Mouse (Mus musculus) hindbrain, embryonic 14.5 days (tissue): ENCODE measurements at regions not wholly inside any gene's neighbourhood (a gene's known extent, or its start where the extent isn't known, plus 50 kb on each side); places are given as distances from the start of the nearest gene placed in this dataset.
"Not testable (repeated sequence)": the region's sequence is repeated elsewhere in the genome, so short reads cannot be mapped to it uniquely, and the experiment has no call there.

Experiments
- ATAC-seq: fragments of 200-750 bp; cut with Nextera tagmentation; 2 replicates; pipeline ENCODE4 v1.8.0; 2017; ENCODE audit warnings: moderate number of reproducible peaks, mild to moderate bottlenecking, moderate TSS enrichment, moderate library complexity; ENCODE audit not compliant: low FRiP score
- DNase-seq: peaks from one replicate; pipeline ENCODE4 v3.0.0-alpha.2; 2015; ENCODE audit warnings: low spot score
- H3K27ac ChIP-seq: fragments of 300-500 bp; sonication (generic); 2 replicates; pipeline ENCODE4 v1.5.1; 2014; ENCODE audit warnings: mild to moderate bottlenecking, moderate library complexity
- H3K27me3 ChIP-seq: fragments of 300-500 bp; sonication (generic); 2 replicates; pipeline ENCODE4 v1.6.1; 2014; ENCODE audit warnings: mild to moderate bottlenecking, low read length, mixed read lengths; ENCODE audit not compliant: control insufficient read depth, insufficient read depth
- H3K36me3 ChIP-seq: fragments of 300-500 bp; sonication (generic); replicated peaks from 2 replicates; pipeline ENCODE4 v1.6.1; 2014; ENCODE audit not compliant: control insufficient read depth, insufficient read depth
- H3K4me1 ChIP-seq: fragments of 300-500 bp; sonication (generic); replicated peaks from 2 replicates; pipeline ENCODE4 v1.6.1; 2014; ENCODE audit warnings: antibody characterized with exemption, low read length, mixed read lengths; ENCODE audit not compliant: control insufficient read depth, insufficient read depth
- H3K4me2 ChIP-seq: fragments of 300-500 bp; sonication (generic); replicated peaks from 2 replicates; pipeline ENCODE4 v1.6.1; 2014; ENCODE audit warnings: mild to moderate bottlenecking, moderate library complexity
- H3K4me3 ChIP-seq: fragments of 300-500 bp; sonication (generic); replicated peaks from 2 replicates; pipeline ENCODE4 v1.5.1; 2014; ENCODE audit warnings: mild to moderate bottlenecking, low read length
- H3K9ac ChIP-seq: fragments of 300-500 bp; sonication (generic); 2 replicates; pipeline ENCODE4 v1.6.1; 2014
- H3K9me3 ChIP-seq: fragments of 300-500 bp; sonication (generic); 2 replicates; pipeline ENCODE4 v1.6.1; 2016; ENCODE audit warnings: low read length; ENCODE audit not compliant: control insufficient read depth
- WGBS: fragments of 180-500 bp; shearing (Covaris S2); extraction: QIAGEN DNeasy Blood & Tissue Kit; methylation state at CpG from one replicate; pipeline ENCODE4 v1.1.7; 2014; 5-methylcytosine and 5-hydroxymethylcytosine counted together

- no peak overlapping the region for H3K4me3 ChIP-seq
- H3K36me3 ChIP-seq = no peaks in the 10 kb centered on the region
- DNase-seq (no peak), ATAC-seq (no peak)
- H3K9ac ChIP-seq = no peak overlapping the region
- no peaks in the 10 kb centered on the region for H3K9me3 ChIP-seq
- no peaks in the 10 kb centered on the region for H3K27me3 ChIP-seq
- no peak overlapping the region for H3K27ac ChIP-seq
- H3K4me2 ChIP-seq = no peak overlapping the region
- no peaks in the 10 kb centered on the region for H3K4me1 ChIP-seq
These were observed 438.5 kb upstream of the Hsf2 start for GRCm38 (mm10) chr10:57047719-57048118.

- H3K36me3 ChIP-seq, H3K9me3 ChIP-seq, H3K4me1 ChIP-seq, H3K4me3 ChIP-seq, DNase-seq, H3K4me2 ChIP-seq, ATAC-seq, H3K27me3 ChIP-seq, H3K27ac ChIP-seq, H3K9ac ChIP-seq: not testable (repeated sequence)
- WGBS = 88% methylated on average over 2 of the region's 2 CpGs
These were observed 432.8 kb upstream of the Hsf2 start for GRCm38 (mm10) chr10:57053375-57053774.

- H3K36me3 ChIP-seq = no peaks in the 10 kb centered on the region
- ATAC-seq = no peak
- no peaks in the 10 kb centered on the region for H3K9me3 ChIP-seq
- DNase-seq = no peak
- H3K4me3 ChIP-seq = no peak overlapping the region
- no peaks in the 10 kb centered on the region for H3K4me1 ChIP-seq
- no peaks in the 10 kb centered on the region for H3K27me3 ChIP-seq
- no peak overlapping the region for H3K4me2 ChIP-seq
- H3K9ac ChIP-seq = no peak overlapping the region
- H3K27ac ChIP-seq = no peak overlapping the region
- 93% methylated on average over 2 of the region's 2 CpGs for WGBS
These were observed 396.1 kb upstream of the Hsf2 start for GRCm38 (mm10) chr10:57090131-57090530.

- Histone ChIP-seq H3K9me3 (no peaks in the 10 kb centered on the region), H3K4me2 (no peak overlapping the region), H3K9ac (no peak overlapping the region), H3K4me1 (no peaks in the 10 kb centered on the region), H3K4me3 (no peak overlapping the region), H3K27me3 (no peaks in the 10 kb centered on the region), H3K27ac (no peak overlapping the region), H3K36me3 (no peaks in the 10 kb centered on the region)
- 78% methylated on average over 3 of the region's 3 CpGs for WGBS
- ATAC-seq = no peak
- DNase-seq = no peak
These were observed 390.3 kb upstream of the Hsf2 start for GRCm38 (mm10) chr10:57095920-57096319.

- 86% methylated on average over 2 of the region's 2 CpGs for WGBS
- Histone ChIP-seq H3K27me3 (no peaks in the 10 kb centered on the region), H3K9ac (no peak overlapping the region), H3K9me3 (no peaks in the 10 kb centered on the region), H3K4me1 (no peaks in the 10 kb centered on the region), H3K4me2 (no peak overlapping the region), H3K27ac (no peak overlapping the region), H3K4me3 (no peak overlapping the region), H3K36me3 (no peaks in the 10 kb centered on the region)
- ATAC-seq (no peak), DNase-seq (no peak)
These were observed 372.8 kb upstream of the Hsf2 start for GRCm38 (mm10) chr10:57113359-57113758.

GRCm38 (mm10) chr10:57114696-57115271 is 371.4 kb upstream of the Hsf2 start:
- WGBS = 91% methylated on average over 8 of the region's 8 CpGs
- Histone ChIP-seq H3K4me2 (no peak overlapping the region), H3K27me3 (no peaks in the 10 kb centered on the region), H3K36me3 (no peaks in the 10 kb centered on the region), H3K9ac (no peak overlapping the region), H3K27ac (no peak overlapping the region), H3K4me1 (no peaks in the 10 kb centered on the region), H3K4me3 (no peak overlapping the region), H3K9me3 (no peaks in the 10 kb centered on the region)
- no peak for ATAC-seq
- no peak for DNase-seq

GRCm38 (mm10) chr10:57121514-57121913 is 364.7 kb upstream of the Hsf2 start:
- no peak for ATAC-seq
- no peaks in the 10 kb centered on the region for H3K27me3 ChIP-seq
- H3K4me3 ChIP-seq = no peak overlapping the region
- DNase-seq = no peak
- no peak overlapping the region for H3K4me2 ChIP-seq
- WGBS = 93% methylated on average over 1 of the region's 1 CpGs
- no peak overlapping the region for H3K9ac ChIP-seq
- no peaks in the 10 kb centered on the region for H3K36me3 ChIP-seq
- no peaks in the 10 kb centered on the region for H3K4me1 ChIP-seq
- H3K27ac ChIP-seq = no peak overlapping the region
- no peaks in the 10 kb centered on the region for H3K9me3 ChIP-seq

GRCm38 (mm10) chr10:57127185-57127584 is 359.0 kb upstream of the Hsf2 start:
- no peaks in the 10 kb centered on the region for H3K4me1 ChIP-seq
- H3K36me3 ChIP-seq = no peaks in the 10 kb centered on the region
- no peak overlapping the region for H3K27ac ChIP-seq
- DNase-seq (no peak), ATAC-seq (no peak)
- no peaks in the 10 kb centered on the region for H3K27me3 ChIP-seq
- WGBS = 78% methylated on average over 3 of the region's 3 CpGs
- H3K4me3 ChIP-seq = no peak overlapping the region
- H3K9me3 ChIP-seq = no peaks in the 10 kb centered on the region
- no peak overlapping the region for H3K4me2 ChIP-seq
- no peak overlapping the region for H3K9ac ChIP-seq

GRCm38 (mm10) chr10:57156426-57156825 is 329.8 kb upstream of the Hsf2 start:
- no peak overlapping the region for H3K9ac ChIP-seq
- H3K4me2 ChIP-seq = no peak overlapping the region
- H3K36me3 ChIP-seq = no peaks in the 10 kb centered on the region
- no peak overlapping the region for H3K27ac ChIP-seq
- DNase-seq = no peak
- no peaks in the 10 kb centered on the region for H3K9me3 ChIP-seq
- H3K4me1 ChIP-seq = no peaks in the 10 kb centered on the region
- no peak overlapping the region for H3K4me3 ChIP-seq
- H3K27me3 ChIP-seq = no peaks in the 10 kb centered on the region
- ATAC-seq = no peak
- WGBS = 82% methylated on average over 4 of the region's 4 CpGs

- DNase-seq (no peak), ATAC-seq (no peak)
- Histone ChIP-seq H3K36me3 (no peaks in the 10 kb centered on the region), H3K9ac (no peak overlapping the region), H3K4me1 (no peaks in the 10 kb centered on the region), H3K27ac (no peak overlapping the region), H3K4me3 (no peak overlapping the region), H3K27me3 (no peaks in the 10 kb centered on the region), H3K9me3 (no peaks in the 10 kb centered on the region), H3K4me2 (no peak overlapping the region)
- WGBS = 86% methylated on average over 9 of the region's 9 CpGs
These were observed 329.3 kb upstream of the Hsf2 start for GRCm38 (mm10) chr10:57156912-57157311.
